Mouse (Mus musculus) small intestine, adult 2 months (tissue): ENCODE data around the gene Pfkfb3. TPM values are rescaled to one million over a fixed set of nuclear protein-coding genes. Genes with fewer than 3 reads are reported as not detected.

Source experiments
- H3K27ac ChIP-seq: fragments of 200-500 bp; 2 replicates; pipeline ENCODE4 v1.5.1; 2012; ENCODE audit warnings: low read depth, low read length, control low read depth, inconsistent platforms; ENCODE audit not compliant: insufficient read depth
- H3K27me3 ChIP-seq: fragments of 200-500 bp; 2 replicates; pipeline ENCODE4 v1.6.1; 2012; ENCODE audit warnings: mild to moderate bottlenecking, moderate library complexity, low read length, inconsistent platforms; ENCODE audit not compliant: control insufficient read depth, insufficient read depth
- H3K36me3 ChIP-seq: fragments of 200-500 bp; 2 replicates; pipeline ENCODE4 v1.6.1; 2012; ENCODE audit warnings: mild to moderate bottlenecking, low read length, control low read depth, inconsistent platforms; ENCODE audit not compliant: control insufficient read depth, insufficient read depth
- H3K4me1 ChIP-seq: fragments of 200-500 bp; 2 replicates; pipeline ENCODE4 v1.6.1; 2012; ENCODE audit warnings: low read length, inconsistent platforms, mixed read lengths; ENCODE audit not compliant: control insufficient read depth, insufficient read depth, insufficient read length
- H3K4me3 ChIP-seq: fragments of 200-500 bp; 2 replicates; pipeline ENCODE4 v1.5.1; 2012; ENCODE audit warnings: low read depth, mild to moderate bottlenecking, control low read depth, inconsistent platforms, low read length, moderate library complexity
- CTCF ChIP-seq: fragments of 200-500 bp; IDR thresholded peaks from 2 replicates; pipeline ENCODE4 v1.5.1; 2012; ENCODE audit warnings: low read depth, mild to moderate bottlenecking, control low read depth, inconsistent platforms, low read length, moderate library complexity, mixed read lengths; ENCODE audit not compliant: insufficient replicate concordance, insufficient read length; ENCODE audit errors: extremely low read depth
- POLR2A ChIP-seq: fragments of 200-500 bp; IDR thresholded peaks from 2 replicates; pipeline ENCODE4 v1.6.1; 2012; ENCODE audit warnings: low read depth, mild to moderate bottlenecking, control low read depth, inconsistent platforms, low read length, moderate library complexity
- WGBS: fragments of 180-500 bp; shearing (Covaris S2); methylation state at CpG from one replicate; pipeline ENCODE4 v1.1.7; 2018; 5-methylcytosine and 5-hydroxymethylcytosine counted together
- polyA plus RNA-seq: library from polyadenylated mRNA; depleted of rRNA; stranded (reverse); fragments of >200 nt; gene quantifications from 2 replicates; pipeline ENCODE4 v1.2.3, GENCODE M21; 2012

Gene Pfkfb3
- polyA plus RNA-seq, 1 experiment = 15.5 TPM

GRCm38 (mm10) chr2:11458494-11458893 lies 95.4 kb downstream of the Pfkfb3 start:
- no peak overlapping the region for H3K4me3 ChIP-seq
- TF ChIP-seq CTCF (no peak), POLR2A (no peak)
- H3K36me3 ChIP-seq = no peaks in the 10 kb centered on the region
- H3K4me1 ChIP-seq = no peaks in the 10 kb centered on the region
- 83% methylated on average over 1 of the region's 1 CpGs for WGBS
- no peak overlapping the region for H3K27ac ChIP-seq
- no peaks in the 10 kb centered on the region for H3K27me3 ChIP-seq

DNA sequence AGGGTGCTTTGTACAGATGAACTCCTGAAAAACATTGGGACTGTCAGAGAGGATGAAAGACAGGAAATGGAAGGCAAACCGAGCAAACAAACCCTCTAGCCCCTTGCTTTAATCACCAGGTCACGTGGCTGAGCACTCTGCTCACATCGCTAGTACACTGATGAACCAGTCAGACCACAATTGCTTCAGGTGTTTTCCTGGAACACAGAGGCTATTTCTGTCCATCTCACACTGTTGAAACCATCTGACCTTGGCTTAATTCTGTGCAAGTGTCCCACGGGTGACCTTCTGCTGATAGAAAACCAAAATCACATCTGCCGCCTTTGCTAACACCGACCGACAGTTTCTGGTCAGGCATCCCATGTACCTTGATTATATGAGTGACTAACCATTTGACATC lies 96.0 kb downstream of the Pfkfb3 start:
- 45% methylated on average over 7 of the region's 7 CpGs for WGBS
- H3K4me1 ChIP-seq = no peaks in the 10 kb centered on the region
- H3K27ac ChIP-seq = no peak overlapping the region
- no peaks in the 10 kb centered on the region for H3K27me3 ChIP-seq
- TF ChIP-seq CTCF = no peak
- no peak for TF ChIP-seq POLR2A
- H3K4me3 ChIP-seq = no peak overlapping the region
- H3K36me3 ChIP-seq = no peaks in the 10 kb centered on the region

GRCm38 (mm10) chr2:11448711-11449110 lies 105.2 kb downstream of the Pfkfb3 start:
- 78% methylated on average over 3 of the region's 3 CpGs for WGBS
- no peaks in the 10 kb centered on the region for H3K4me1 ChIP-seq
- no peaks in the 10 kb centered on the region for H3K27me3 ChIP-seq
- H3K36me3 ChIP-seq = no peaks in the 10 kb centered on the region
- H3K27ac ChIP-seq = no peak overlapping the region
- TF ChIP-seq CTCF (no peak), POLR2A (no peak)
- H3K4me3 ChIP-seq = no peak overlapping the region

DNA sequence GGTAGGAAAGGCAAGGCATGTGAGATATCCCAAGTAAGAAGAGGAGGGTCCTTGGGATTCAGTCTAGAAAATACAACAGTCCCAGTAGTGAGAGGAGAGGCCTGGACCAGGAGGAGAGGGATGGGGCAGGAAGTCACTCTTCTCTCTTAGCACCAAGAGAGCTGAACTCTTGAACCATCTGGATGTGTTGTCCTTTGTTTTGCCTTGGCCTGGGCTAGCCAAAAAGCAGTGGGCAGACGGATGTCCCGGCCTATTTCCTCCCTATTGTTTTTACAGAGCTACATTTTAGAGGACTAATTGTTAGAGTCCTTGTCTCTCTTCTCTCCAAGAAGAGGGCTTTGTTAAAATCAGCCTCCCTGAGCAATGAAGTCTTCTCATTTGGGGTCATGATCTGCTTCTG lies 106.0 kb downstream of the Pfkfb3 start:
- no peaks in the 10 kb centered on the region for H3K27me3 ChIP-seq
- WGBS = 65% methylated on average over 2 of the region's 2 CpGs
- H3K4me1 ChIP-seq = no peaks in the 10 kb centered on the region
- H3K4me3 ChIP-seq = no peak overlapping the region
- H3K36me3 ChIP-seq = no peaks in the 10 kb centered on the region
- H3K27ac ChIP-seq = no peak overlapping the region
- TF ChIP-seq POLR2A (no peak), CTCF (no peak)

GRCm38 (mm10) chr2:11445722-11446121 lies 108.2 kb downstream of the Pfkfb3 start:
- no peak overlapping the region for H3K4me3 ChIP-seq
- TF ChIP-seq CTCF = no peak
- 72% methylated on average over 3 of the region's 3 CpGs for WGBS
- no peaks in the 10 kb centered on the region for H3K27me3 ChIP-seq
- H3K27ac ChIP-seq = no peak overlapping the region
- H3K36me3 ChIP-seq = no peaks in the 10 kb centered on the region
- H3K4me1 ChIP-seq = no peaks in the 10 kb centered on the region

DNA sequence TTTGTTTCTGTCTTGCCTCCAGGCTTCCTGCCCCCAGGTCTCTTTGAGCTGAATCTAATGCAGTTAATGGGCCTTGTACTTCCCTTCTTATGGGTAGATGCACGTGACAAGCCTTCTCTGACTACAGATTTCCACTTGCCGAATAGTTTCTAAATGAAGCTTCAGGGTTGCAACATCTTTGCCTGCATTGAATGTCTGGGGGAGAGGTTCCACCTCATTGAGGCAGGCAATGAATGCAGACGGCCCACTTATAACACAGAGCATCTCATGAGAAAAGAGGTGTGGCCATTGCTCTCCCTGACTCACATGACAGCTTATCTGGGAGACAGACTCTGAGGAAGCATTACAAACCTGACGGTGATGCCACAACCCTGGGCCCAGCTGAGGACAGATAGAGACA lies 112.0 kb downstream of the Pfkfb3 start:
- WGBS = 50% methylated on average over 4 of the region's 4 CpGs
- H3K4me1 ChIP-seq = no peaks in the 10 kb centered on the region
- TF ChIP-seq POLR2A (no peak), CTCF (no peak)

DNA sequence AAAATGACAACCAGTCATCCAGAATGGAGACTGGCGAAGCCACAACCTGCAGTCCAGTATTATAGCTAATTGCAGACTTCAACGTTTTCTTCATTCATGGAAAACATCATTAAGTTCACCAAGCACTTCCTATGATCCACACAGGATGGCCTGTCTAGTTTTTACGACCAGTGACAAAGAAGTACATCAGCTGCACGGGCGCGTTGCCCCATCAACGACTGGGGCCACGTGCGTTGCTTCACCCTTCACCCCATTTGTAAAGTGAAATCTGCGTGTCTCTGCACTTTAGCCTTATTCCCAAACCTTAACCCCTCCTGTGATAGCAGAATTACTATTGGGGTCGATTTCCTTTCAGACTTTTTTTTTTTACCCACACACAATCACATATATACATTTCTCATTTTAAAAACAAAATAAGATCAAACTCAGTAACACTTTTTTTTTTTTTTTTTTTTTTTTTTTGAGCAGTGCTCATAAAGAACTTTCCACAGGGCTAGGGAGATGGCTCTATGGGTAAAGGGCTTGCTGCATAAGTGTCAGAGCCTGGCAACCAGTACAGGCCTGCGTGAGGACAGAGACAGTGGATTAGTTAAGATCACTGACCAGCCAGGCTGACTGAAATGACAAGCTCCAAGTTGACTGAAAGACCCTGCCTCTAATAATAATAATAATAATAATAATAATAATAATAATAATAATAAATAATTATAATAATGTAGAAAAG lies 115.5 kb downstream of the Pfkfb3 start:
- H3K36me3 ChIP-seq = no peaks in the 10 kb centered on the region
- H3K27me3 ChIP-seq = no peaks in the 10 kb centered on the region
- TF ChIP-seq POLR2A (no peak), CTCF (no peak)
- H3K4me3 ChIP-seq = no peak overlapping the region
- no peaks in the 10 kb centered on the region for H3K4me1 ChIP-seq
- no peak overlapping the region for H3K27ac ChIP-seq
- 48% methylated on average over 12 of the region's 12 CpGs for whole genome bisulfite sequencing

More for the DNA sequence above, 112.0 kb downstream of the Pfkfb3 start:
- Histone ChIP-seq H3K36me3 (no peaks in the 10 kb centered on the region), H3K27ac (no peak overlapping the region), H3K27me3 (no peaks in the 10 kb centered on the region), H3K4me3 (no peak overlapping the region)

DNA sequence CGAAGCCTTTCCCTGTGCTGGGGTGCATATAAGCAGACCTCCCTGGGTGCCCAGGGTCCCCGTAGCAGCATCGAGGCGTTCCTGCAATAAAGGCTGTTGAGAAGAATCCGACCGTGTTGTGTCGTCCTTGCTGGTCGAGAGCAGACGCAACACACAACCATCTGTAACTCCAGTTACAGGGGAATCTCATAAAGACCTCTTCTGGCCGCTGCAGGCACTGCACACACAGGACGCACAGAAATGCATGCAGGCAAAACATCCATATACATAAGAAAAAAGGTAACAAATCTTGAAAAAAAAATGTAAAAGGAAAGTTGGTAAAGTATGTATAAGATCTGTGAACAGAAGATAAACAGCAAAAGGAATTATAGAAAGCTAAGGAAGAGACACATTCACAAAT lies 117.5 kb downstream of the Pfkfb3 start:
- no peaks in the 10 kb centered on the region for H3K4me1 ChIP-seq
- no peak overlapping the region for H3K27ac ChIP-seq
- TF ChIP-seq POLR2A (no peak), CTCF (no peak)
- no peaks in the 10 kb centered on the region for H3K27me3 ChIP-seq
- H3K36me3 ChIP-seq = no peaks in the 10 kb centered on the region
- WGBS = 92% methylated on average over 11 of the region's 11 CpGs
- no peak overlapping the region for H3K4me3 ChIP-seq
